Mouse (Mus musculus): ENCODE data around the gene Hnrnpc.
A peak's percentile ranks its signal among the peaks of the same experiment; 100 is the strongest.

The Hnrnpc gene

GRCm38 (mm10) chr14:52103856-52104676 lies at the start of gene Hnrnpc:
TSS of gene Hnrnpc (minus strand) at chr14:52104028.
- DNase-seq: peak; percentile 100

GRCm38 (mm10) chr14:52152613-52153012 lies 48.8 kb upstream of the Hnrnpc start:
- DNase-seq: no peak

- no peak for DNase-seq
Measured at GRCm38 (mm10) chr14:52152179-52152578, 48.4 kb upstream of the Hnrnpc start.

GRCm38 (mm10) chr14:52149888-52150287 lies 46.1 kb upstream of the Hnrnpc start:
- no peak for DNase-seq

- no peak for DNase-seq
Measured at GRCm38 (mm10) chr14:52146540-52146939, 42.7 kb upstream of the Hnrnpc start.

GRCm38 (mm10) chr14:52144165-52144564 lies 40.3 kb upstream of the Hnrnpc start:
- no peak for DNase-seq

- no peak for DNase-seq
Measured at GRCm38 (mm10) chr14:52141445-52142127, 37.8 kb upstream of the Hnrnpc start.

- no peak for DNase-seq
Measured at GRCm38 (mm10) chr14:52140577-52141444, 37.0 kb upstream of the Hnrnpc start.

GRCm38 (mm10) chr14:52133584-52133983 lies 29.8 kb upstream of the Hnrnpc start:
- DNase-seq: no peak

GRCm38 (mm10) chr14:52124636-52125035 lies 20.8 kb upstream of the Hnrnpc start:
- peak in 1 of 2 experiments; percentile 30 for DNase-seq

- peak; percentile 44 to 79 for DNase-seq
Measured at GRCm38 (mm10) chr14:52123918-52124317, 20.1 kb upstream of the Hnrnpc start.

GRCm38 (mm10) chr14:52120169-52120568 lies 16.3 kb upstream of the Hnrnpc start:
- no peak for DNase-seq

GRCm38 (mm10) chr14:52118823-52119608 lies 15.2 kb upstream of the Hnrnpc start:
- DNase-seq: peak; percentile 55 to 66

GRCm38 (mm10) chr14:52118456-52118822 lies 14.6 kb upstream of the Hnrnpc start:
- DNase-seq: no peak

GRCm38 (mm10) chr14:52117241-52117640 lies 13.4 kb upstream of the Hnrnpc start:
- no peak for DNase-seq

GRCm38 (mm10) chr14:52114101-52114500 lies 10.3 kb upstream of the Hnrnpc start:
- DNase-seq: no peak

- DNase-seq: no peak
Measured at GRCm38 (mm10) chr14:52110346-52110745, 6.5 kb upstream of the Hnrnpc start, which contains the start of gene Rpgrip1. TSS of gene Rpgrip1 (plus strand) at chr14:52110704.

GRCm38 (mm10) chr14:52108025-52108424 lies 4.2 kb upstream of the Hnrnpc start:
- DNase-seq: no peak

GRCm38 (mm10) chr14:52106741-52107140 lies 2.9 kb upstream of the Hnrnpc start:
- peak; percentile 33 to 40 for DNase-seq

- DNase-seq: no peak
Measured at GRCm38 (mm10) chr14:52105308-52105707, 1.5 kb upstream of the Hnrnpc start.

- DNase-seq: no peak
Measured at GRCm38 (mm10) chr14:52104677-52105285, 953 bp upstream of the Hnrnpc start.

GRCm38 (mm10) chr14:52103474-52103855 lies 363 bp downstream of the Hnrnpc start:
- no peak for DNase-seq
